Mouse (Mus musculus) embryonic fibroblast, embryonic 13.5 days (primary cell): Measurements from ENCODE around the gene Rdh5.

Source experiments
- CTCF ChIP-seq: IDR thresholded peaks from 2 replicates; pipeline ENCODE4 v1.5.1; 2011; ENCODE audit warnings: mild to moderate bottlenecking, control low read depth, low read length, moderate library complexity, borderline replicate concordance; ENCODE audit not compliant: insufficient read depth
- POLR2A ChIP-seq: IDR thresholded peaks from 2 replicates; pipeline ENCODE4 v1.6.1; 2011; ENCODE audit warnings: low read depth, mild to moderate bottlenecking, control low read depth, low read length, moderate library complexity

- no peak for TF ChIP-seq CTCF
- no peak for TF ChIP-seq POLR2A
These were observed 13.2 kb upstream of the Rdh5 start for GRCm38 (mm10) chr10:128935826-128936440.
